In genomic region chr5:112214419-112214818, GRCm38 (mm10) we compare ENCODE assay signal across 8 mouse cellular contexts. TPM values are rescaled to one million over a fixed set of nuclear protein-coding genes. Genes with fewer than 3 reads are reported as not detected.
DNase-seq lines count a peak whose midpoint lies in the region; ATAC-seq and TF ChIP-seq lines count a peak whose summit lies in the region.

No protein-coding gene starts in this region.

- no peaks in the 10 kb centered on the region for H3K79me2 ChIP-seq in liver, adult 2 months (ENCODE audit: control insufficient read depth, insufficient read depth, low read length)

- H3K4me2 ChIP-seq in intestine, embryonic 16.5 days (ENCODE audit: low read depth, low read length) = peak overlapping the region; percentile 20; the same call in 1 of the 2 replicates

- peak; percentile 14; the same call in 1 of the 2 replicates for ATAC-seq in intestine, embryonic 16.5 days

- peak overlapping the region; percentile 38 for H3K9ac ChIP-seq in intestine, embryonic 16.5 days (ENCODE audit: low read depth, low read length)
- no peak overlapping the region for H3K9ac ChIP-seq in liver, adult 2 months (ENCODE audit: low read depth, low read length)

- WGBS in intestine, embryonic 16.5 days = 6% methylated on average over 10 of the region's 10 CpGs
- WGBS in liver, adult 2 months = 5% methylated on average over 10 of the region's 10 CpGs

- 0 out of 2 replicates have a peak, but pooled peaks cover 2% of the 10 kb centered on the region for H3K27me3 ChIP-seq in intestine, embryonic 16.5 days (replicated peaks; ENCODE audit: control insufficient read depth, insufficient read depth, low read length)
- no peaks in the 10 kb centered on the region for H3K27me3 ChIP-seq in liver, adult 2 months (ENCODE audit: control insufficient read depth, insufficient read depth, low read length)

- H3K27ac ChIP-seq in intestine, embryonic 16.5 days (ENCODE audit: low read length) = no peak overlapping the region
- H3K27ac ChIP-seq in liver, adult 2 months (replicated peaks; ENCODE audit: insufficient read depth, low read depth, low read length) = no peak overlapping the region

- H3K4me1 ChIP-seq in intestine, embryonic 16.5 days (ENCODE audit: control insufficient read depth, insufficient read depth, low read length) = peaks cover 11% of the 10 kb centered on the region
- H3K4me1 ChIP-seq in liver, adult 2 months (ENCODE audit: control insufficient read depth, insufficient read depth, low read length) = peaks cover 2% of the 10 kb centered on the region; the same call in 1 of the 2 replicates

- no peaks in the 10 kb centered on the region for H3K9me3 ChIP-seq in intestine, embryonic 16.5 days (ENCODE audit: control insufficient read depth, low read length)

- DNase-seq in left cerebral cortex, adult 18-20 months (ENCODE audit: low spot score in 2 of 2) = peak; percentile 75 to 80
- DNase-seq in left cerebral cortex, adult 11 months (ENCODE audit: low spot score) = no peak
- DNase-seq in c-Kit-positive CD71-positive TER-119-negative erythroid progenitor cells, embryonic 14.5 days (ENCODE audit: low read depth) = peak; percentile 22
- DNase-seq in frontal cortex, postnatal 10 days (ENCODE audit: low spot score in 2 of 2) = peak; percentile 73 to 75
- DNase-seq in liver, adult 2 months (ENCODE audit: extremely low read depth, low read depth, low spot score) = peak; percentile 45
- peak; percentile 85 for DNase-seq in neural tube, embryonic 10.5 days (ENCODE audit: extremely low spot score, low spot score)
- DNase-seq in thymus, postnatal 14 days = peak; percentile 87

- TF ChIP-seq POLR2A in liver, adult 2 months (IDR thresholded peaks at IDR 0.05; ENCODE audit: extremely low read depth, insufficient read depth, low read length) = no peak

- no peak overlapping the region for H3K4me3 ChIP-seq in intestine, embryonic 16.5 days (ENCODE audit: low read length)
- no peak overlapping the region for H3K4me3 ChIP-seq in liver, adult 2 months (ENCODE audit: insufficient read depth, low read depth, low read length)

- no peaks in the 10 kb centered on the region for H3K36me3 ChIP-seq in intestine, embryonic 16.5 days (ENCODE audit: control insufficient read depth, insufficient read depth, low read length)
- H3K36me3 ChIP-seq in liver, adult 2 months (ENCODE audit: control insufficient read depth, insufficient read depth, low read length) = no peaks in the 10 kb centered on the region

- TF ChIP-seq CTCF in liver, adult 2 months (IDR thresholded peaks at IDR 0.05; ENCODE audit: low read depth, low read length) = peak; percentile 80

RNA-seq across cellular contexts. Expression of gene Cryba4, which starts 37.9 kb away (rescaled TPM):
- total RNA-seq in left cerebral cortex, adult 18-20 months (2021) = 1 to 10 TPM in 1 of 2 experiments, not detected in 1; 1.0 TPM
- 1.3 and 1.5 TPM in 2 replicates for polyA plus RNA-seq in intestine, embryonic 16.5 days (2015; fragmentation: Nextera tagmentation; extraction: Ambion mirVana)
- total RNA-seq in liver, adult 2 months (2014; rRNA removed) = 0.27 and 0.37 TPM in 2 replicates
- polyA plus RNA-seq in liver, adult 2 months (2012; rRNA removed) = 0.17 and 0.52 TPM in 2 replicates

RNA-seq across cellular contexts. Expression of gene Crybb1, which starts 41.2 kb away (rescaled TPM):
- total RNA-seq in left cerebral cortex, adult 18-20 months (2021) = 1 to 10 TPM; 5.9 to 8.5 TPM
- polyA plus RNA-seq in intestine, embryonic 16.5 days (2015; fragmentation: Nextera tagmentation; extraction: Ambion mirVana) = 2.7 and 2.9 TPM in 2 replicates
- not detected in 2 replicates for total RNA-seq in liver, adult 2 months (2014; rRNA removed)
- polyA plus RNA-seq in liver, adult 2 months (2012; rRNA removed) = not detected in 2 replicates
